Mouse (Mus musculus) fibroblast of lung, adult 2 months (primary cell): Measurements from ENCODE around the gene Pcdh20.

Source experiments
- DNase-seq: peaks from one replicate; pipeline ENCODE4 v3.0.0-alpha.2; 2011; ENCODE audit warnings: low read depth

The Pcdh20 gene

GRCm38 (mm10) chr14:88470495-88471434, at the start of gene Pcdh20:
Gene Pcdh20 (minus strand): TSS chr14:88471396.
- DNase-seq = no peak

GRCm38 (mm10) chr14:88479909-88480308, 8.7 kb upstream of the Pcdh20 start:
- DNase-seq = no peak

GRCm38 (mm10) chr14:88469956-88470355, 1.2 kb downstream of the Pcdh20 start:
- no peak for DNase-seq

DNA sequence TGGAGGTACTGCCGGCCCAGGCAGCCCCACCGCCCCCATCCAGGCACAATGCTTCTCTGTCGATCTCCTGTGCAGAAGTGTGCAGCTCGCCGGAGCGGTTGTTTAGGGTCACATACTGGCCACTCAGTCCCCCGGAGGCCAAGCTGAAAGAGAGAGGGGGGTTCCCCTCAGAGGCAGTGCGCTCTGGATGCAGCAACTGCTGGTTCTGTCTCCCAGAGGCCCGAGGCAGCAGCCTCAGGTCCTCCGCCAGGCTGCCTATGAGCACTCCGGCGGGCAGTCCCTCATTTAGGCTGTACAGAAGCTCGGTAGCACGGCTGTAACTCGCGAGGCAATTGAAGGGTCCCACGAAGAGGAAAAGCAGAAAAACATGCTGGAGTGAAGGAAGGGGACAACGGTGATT, 1.8 kb downstream of the Pcdh20 start:
- no peak for DNase-seq

GRCm38 (mm10) chr14:88466416-88466815, 4.8 kb downstream of the Pcdh20 start:
- DNase-seq = no peak

DNA sequence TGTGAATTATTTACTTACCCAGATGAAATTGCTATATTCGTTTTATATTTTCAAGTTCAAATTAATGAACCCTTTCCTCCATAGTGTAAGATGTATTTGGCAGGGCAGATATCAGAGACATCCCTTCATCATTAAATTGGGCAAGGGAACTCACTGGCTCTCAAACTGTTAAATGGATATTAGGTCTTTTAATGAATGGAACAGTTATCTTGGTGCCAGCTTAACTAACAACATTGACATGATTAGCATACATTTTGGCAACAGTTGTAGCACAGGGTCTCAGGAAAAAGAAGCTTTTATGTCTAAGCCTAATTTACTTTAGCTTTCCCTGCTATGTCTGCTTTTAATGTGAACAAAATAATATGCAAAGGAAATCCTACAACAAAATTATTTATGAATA, 6.8 kb downstream of the Pcdh20 start:
- no peak for DNase-seq

DNA sequence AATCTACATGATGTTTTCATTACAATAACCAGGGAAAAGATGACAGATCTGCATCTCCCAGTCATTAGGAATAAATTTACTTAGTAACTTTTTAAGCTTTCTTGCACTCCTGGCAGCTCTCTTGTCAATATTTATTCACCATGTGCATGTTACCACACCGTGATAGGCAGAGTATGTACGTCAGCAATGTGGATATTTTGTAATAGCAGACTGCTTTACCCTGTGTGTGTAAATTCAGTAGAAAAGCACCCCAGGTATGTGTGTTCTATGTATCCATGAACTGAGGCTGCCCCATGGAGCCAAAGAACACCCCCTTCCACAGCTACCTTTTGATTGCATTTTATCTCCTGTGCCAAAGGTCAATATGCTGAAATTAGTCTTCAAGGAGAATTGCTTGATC, 7.8 kb downstream of the Pcdh20 start:
- DNase-seq = no peak

- DNase-seq = no peak
These were observed 8.3 kb downstream of the Pcdh20 start for GRCm38 (mm10) chr14:88462944-88463343.

DNA sequence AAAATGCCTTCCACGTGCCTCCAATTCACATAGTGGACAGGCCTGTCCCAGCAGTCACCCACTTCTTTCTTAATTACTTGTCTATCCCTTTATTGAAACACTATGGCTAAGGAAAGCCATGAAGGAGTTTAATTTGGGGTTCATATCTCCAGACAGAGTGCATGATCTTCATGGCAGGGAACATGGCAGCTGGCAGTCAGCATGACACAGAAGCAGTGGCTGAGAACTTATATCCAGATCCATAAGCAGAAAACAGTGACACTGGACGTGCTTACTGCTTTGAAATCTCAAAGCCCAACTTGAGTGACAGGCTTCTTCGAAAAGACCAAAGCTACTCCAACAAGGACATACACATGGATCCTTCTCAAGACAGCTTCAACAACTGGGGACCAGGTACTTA, 10.5 kb downstream of the Pcdh20 start:
- no peak for DNase-seq

GRCm38 (mm10) chr14:88443304-88443703, 27.9 kb downstream of the Pcdh20 start:
- no peak for DNase-seq

- no peak for DNase-seq
These were observed 41.8 kb downstream of the Pcdh20 start for GRCm38 (mm10) chr14:88429393-88429792.

- DNase-seq = no peak
These were observed 43.8 kb downstream of the Pcdh20 start for GRCm38 (mm10) chr14:88427370-88427769.
